Mouse (Mus musculus): ENCODE measurements around the gene Tac4. TPM values are rescaled to one million over a fixed set of nuclear protein-coding genes. Genes with fewer than 3 reads are reported as not detected.

Gene Tac4
- polyA plus RNA-seq, 1 experiment from 2014 or later = not detected

GRCm38 (mm10) chr11:95318116-95318515 is 56.8 kb downstream of the Tac4 start:
- no peak overlapping the region for H3K9ac ChIP-seq

More at GRCm38 (mm10) chr11:95318116-95318515, 56.8 kb downstream of the Tac4 start:
- ATAC-seq (ENCODE audit: insufficient read depth) = peak; percentile 72
- H3K4me3 ChIP-seq (replicated peaks) = peak overlapping the region; percentile 16; the same call in 1 of the 2 replicates
- no peaks in the 10 kb centered on the region for H3K27me3 ChIP-seq
- 26% methylated on average over 9 of the region's 9 CpGs for WGBS (ENCODE audit: insufficient replicate concordance)
- peak overlapping the region; percentile 83 for H3K27ac ChIP-seq (replicated peaks)
- H3K4me1 ChIP-seq (replicated peaks) = peaks cover 65% of the 10 kb centered on the region
- H3K9me3 ChIP-seq (replicated peaks) = no peaks in the 10 kb centered on the region
- H3K4me2 ChIP-seq = peak overlapping the region; percentile 43
- H3K36me3 ChIP-seq (replicated peaks) = no peaks in the 10 kb centered on the region

Other genes starting within 250 kb of the Tac4 start
- gene Pdk2, start 220.2 kb upstream of the Tac4 start, polyA plus RNA-seq (2015; fragmentation: Nextera tagmentation; extraction: Ambion mirVana) = 10.2 and 10.8 TPM in 2 replicates
- gene Itga3, start 184.7 kb upstream of the Tac4 start, polyA plus RNA-seq (2015; fragmentation: Nextera tagmentation; extraction: Ambion mirVana) = 2.0 and 2.6 TPM in 2 replicates
- gene Dlx3, start 141.4 kb upstream of the Tac4 start, polyA plus RNA-seq (2015; fragmentation: Nextera tagmentation; extraction: Ambion mirVana) = 0.05 TPM in 1 of 2 replicates, not detected in the other
- gene Dlx4, start 115.3 kb upstream of the Tac4 start, polyA plus RNA-seq (2015; fragmentation: Nextera tagmentation; extraction: Ambion mirVana) = 0.07 and 0.09 TPM in 2 replicates
- gene Kat7, start 48.7 kb downstream of the Tac4 start, polyA plus RNA-seq (2015; fragmentation: Nextera tagmentation; extraction: Ambion mirVana) = 30.6 and 30.8 TPM in 2 replicates
- 75.3 and 78.9 TPM in 2 replicates for gene Fam117a, start 75.5 kb downstream of the Tac4 start, polyA plus RNA-seq (2015; fragmentation: Nextera tagmentation; extraction: Ambion mirVana)
- 39.2 and 40.6 TPM in 2 replicates for gene Slc35b1, start 123.2 kb downstream of the Tac4 start, polyA plus RNA-seq (2015; fragmentation: Nextera tagmentation; extraction: Ambion mirVana)
- gene Spop, start 152.6 kb downstream of the Tac4 start, polyA plus RNA-seq (2015; fragmentation: Nextera tagmentation; extraction: Ambion mirVana) = 66.6 and 67.5 TPM in 2 replicates

Measured in liver, embryonic 15.5 days (tissue).